In genomic region chr7:135713326-135713725, GRCm38 (mm10) we compare ENCODE assay signal across 11 mouse cellular contexts. TPM values are rescaled to one million over a fixed set of nuclear protein-coding genes. Genes with fewer than 3 reads are reported as not detected.
DNase-seq lines count a peak whose midpoint lies in the region; ATAC-seq and TF ChIP-seq lines count a peak whose summit lies in the region.
"Had no signal": no experiment of that assay in that cellular context is flagged by ENCODE, and none has a peak within 500 bp of the region (broad histone marks: within the 10 kb centered on the region; RNA-seq: fewer than 3 reads in every experiment).

No protein-coding gene starts in this region.

- H3K4me3 ChIP-seq in heart, postnatal 0 days (ENCODE audit: low read depth, low read length): peak overlapping the region; percentile 93; the same call in 1 of the 2 replicates
- H3K4me3 ChIP-seq in MEL (ENCODE audit: control insufficient read depth in 1 of 2, insufficient read depth in 1 of 2, low read depth in 2 of 2, low read length in 2 of 2): peak overlapping the region; percentile 62 to 87
- peak overlapping the region; percentile 19 for H3K4me3 ChIP-seq in forebrain, embryonic 16.5 days (replicated peaks; ENCODE audit: low read length)
- peak overlapping the region; percentile 89 to 98 for H3K4me3 ChIP-seq in liver, embryonic 14.5 days (ENCODE audit: insufficient read depth in 1 of 2, low read depth in 2 of 2, low read length in 2 of 2)

- peaks cover 11% of the 10 kb centered on the region for H3K36me3 ChIP-seq in heart, postnatal 0 days (replicated peaks; ENCODE audit: control insufficient read depth, insufficient read depth, low read length)
- peaks cover 34 to 41% of the 10 kb centered on the region in 2 experiments for H3K36me3 ChIP-seq in MEL (ENCODE audit: control insufficient read depth in 1 of 2, insufficient read depth in 2 of 2, low read length in 2 of 2)
- no peaks in the 10 kb centered on the region for H3K36me3 ChIP-seq in forebrain, embryonic 16.5 days (ENCODE audit: control insufficient read depth, insufficient read depth)
- peaks cover 58% of the 10 kb centered on the region for H3K36me3 ChIP-seq in liver, embryonic 14.5 days (replicated peaks; ENCODE audit: control insufficient read depth, insufficient read depth, low read depth)

- H3K79me2 ChIP-seq in MEL (ENCODE audit: control insufficient read depth, insufficient read depth, low read length, poor library complexity): peaks cover 62% of the 10 kb centered on the region

- no peaks in the 10 kb centered on the region for H3K27me3 ChIP-seq in heart, postnatal 0 days (ENCODE audit: control insufficient read depth, insufficient read depth, low read length)
- no peaks in the 10 kb centered on the region for H3K27me3 ChIP-seq in MEL (ENCODE audit: control insufficient read depth in 1 of 2, insufficient read depth in 2 of 2, low read length in 2 of 2)
- no peaks in the 10 kb centered on the region for H3K27me3 ChIP-seq in forebrain, embryonic 16.5 days (replicated peaks; ENCODE audit: control insufficient read depth, insufficient read depth, low read length)
- H3K27me3 ChIP-seq in liver, embryonic 14.5 days (ENCODE audit: control insufficient read depth, insufficient read depth, low read length): no peaks in the 10 kb centered on the region
- H3K27me3 ChIP-seq: Patski had no signal

- no peak for TF ChIP-seq EP300 in heart, postnatal 0 days (IDR thresholded peaks at IDR 0.05; ENCODE audit: low read depth)
- no peak for TF ChIP-seq EP300 in MEL (IDR thresholded peaks at IDR 0.05; ENCODE audit: low read depth in 1 of 2, low read length in 2 of 2)
- no peak for TF ChIP-seq EP300 in liver, embryonic 14.5 days (IDR thresholded peaks at IDR 0.05; ENCODE audit: low read depth)

- H3K4me1 ChIP-seq in heart, postnatal 0 days (ENCODE audit: control insufficient read depth, insufficient read depth): peaks cover 5% of the 10 kb centered on the region; the same call in 1 of the 2 replicates
- H3K4me1 ChIP-seq in MEL (ENCODE audit: control insufficient read depth in 1 of 2, insufficient read depth in 2 of 2, low read length in 2 of 2): peaks cover 7% of the 10 kb centered on the region in 2 experiments; a peak in 3 of 4 replicates
- peaks cover 16% of the 10 kb centered on the region for H3K4me1 ChIP-seq in forebrain, embryonic 16.5 days (replicated peaks; ENCODE audit: control insufficient read depth, insufficient read depth, low read length)
- H3K4me1 ChIP-seq in liver, embryonic 14.5 days (replicated peaks; ENCODE audit: control insufficient read depth in 2 of 2, insufficient read depth in 2 of 2, low read length in 1 of 2): peaks cover 18 to 25% of the 10 kb centered on the region in 2 experiments

- DNase-seq in heart, postnatal 0 days (ENCODE audit: low spot score): no peak
- no peak for DNase-seq in heart, adult 8-10 months (ENCODE audit: low spot score)
- DNase-seq in MEL (ENCODE audit: low read depth, low spot score): no peak
- DNase-seq in liver, embryonic 14.5 days (ENCODE audit: low read depth in 3 of 3, low spot score in 3 of 3): no peak
- DNase-seq in adrenal gland, adult 8-10 months: no peak
- DNase-seq in layer of hippocampus, postnatal 10 days (ENCODE audit: low spot score in 2 of 2): no peak
- DNase-seq in urinary bladder, postnatal 25 days (ENCODE audit: low spot score): no peak
- DNase-seq: gastrocnemius, postnatal 10 days; thymus, postnatal 25 days had no signal

- 79% methylated on average over 8 of the region's 8 CpGs for WGBS in heart, postnatal 0 days
- WGBS in forebrain, embryonic 16.5 days: 62% methylated on average over 8 of the region's 8 CpGs
- 73% methylated on average over 8 of the region's 8 CpGs for WGBS in liver, embryonic 14.5 days (ENCODE audit: insufficient replicate concordance)

- no peak for TF ChIP-seq CTCF in heart, postnatal 0 days (IDR thresholded peaks at IDR 0.05; ENCODE audit: low read depth)
- TF ChIP-seq CTCF in MEL (IDR thresholded peaks at IDR 0.05 in 2 of 3, conservative IDR thresholded peaks at IDR 0.05 in 1 of 3; ENCODE audit: control insufficient read depth in 1 of 3, insufficient read depth in 1 of 3, low read depth in 2 of 3, low read length in 3 of 3, poor library complexity in 1 of 3, severe bottlenecking in 1 of 3): no peak
- no peak for TF ChIP-seq CTCF in liver, embryonic 14.5 days (IDR thresholded peaks at IDR 0.05; ENCODE audit: low read depth)

- H3K4me2 ChIP-seq in heart, postnatal 0 days (ENCODE audit: low read depth, low read length): peak overlapping the region; percentile 66
- H3K4me2 ChIP-seq in forebrain, embryonic 16.5 days (ENCODE audit: low read length): peak overlapping the region; percentile 38
- peak overlapping the region; percentile 90 for H3K4me2 ChIP-seq in liver, embryonic 14.5 days (ENCODE audit: low read depth)

- no peak for TF ChIP-seq POLR2A in MEL (IDR thresholded peaks at IDR 0.05; ENCODE audit: control insufficient read depth in 1 of 2, insufficient read depth in 1 of 2, low read depth in 1 of 2, low read length in 2 of 2, poor library complexity in 1 of 2)

- TF ChIP-seq RAD21 in MEL (IDR thresholded peaks at IDR 0.05; ENCODE audit: low read depth, low read length): no peak

- no peaks in the 10 kb centered on the region for H3K9me3 ChIP-seq in heart, postnatal 0 days (replicated peaks; ENCODE audit: control insufficient read depth, low read length)
- H3K9me3 ChIP-seq in MEL (replicated peaks; ENCODE audit: insufficient read depth, low read length): no peaks in the 10 kb centered on the region
- no peaks in the 10 kb centered on the region for H3K9me3 ChIP-seq in forebrain, embryonic 16.5 days (ENCODE audit: control insufficient read depth, low read length)
- H3K9me3 ChIP-seq in liver, embryonic 14.5 days (ENCODE audit: control insufficient read depth, low read length): no peaks in the 10 kb centered on the region

- H3K9ac ChIP-seq in heart, postnatal 0 days (replicated peaks; ENCODE audit: low read depth, low read length): no peak overlapping the region
- H3K9ac ChIP-seq in MEL (ENCODE audit: control insufficient read depth, low read depth, low read length, poor library complexity, severe bottlenecking): peak overlapping the region; percentile 99
- H3K9ac ChIP-seq in forebrain, embryonic 16.5 days (replicated peaks; ENCODE audit: low read depth, low read length): no peak overlapping the region
- peak overlapping the region; percentile 100 for H3K9ac ChIP-seq in liver, embryonic 14.5 days (replicated peaks)

- H3K27ac ChIP-seq in heart, postnatal 0 days (ENCODE audit: low read depth): no peak overlapping the region
- H3K27ac ChIP-seq in MEL (ENCODE audit: control insufficient read depth, low read depth, low read length): no peak overlapping the region
- no peak overlapping the region for H3K27ac ChIP-seq in forebrain, embryonic 16.5 days (ENCODE audit: low read length)
- H3K27ac ChIP-seq in liver, embryonic 14.5 days: peak overlapping the region; percentile 57

- no peak for ATAC-seq in heart, postnatal 0 days (ENCODE audit: insufficient read depth, low read depth)
- no peak for ATAC-seq in forebrain, embryonic 16.5 days
- ATAC-seq in liver, embryonic 14.5 days (ENCODE audit: insufficient read depth): no peak
- ATAC-seq: Patski had no signal

TF ChIP-seq in MEL, 35 proteins besides CTCF, POLR2A, EP300 and RAD21:
- TF ChIP-seq MXI1 (IDR thresholded peaks at IDR 0.05; ENCODE audit: low read depth, low read length): 0 out of 2 replicates have a peak, but pooled peaks have one; percentile 33
- 0 out of 2 replicates have a peak, but pooled peaks have one; percentile 9 for TF ChIP-seq CHD1 (IDR thresholded peaks at IDR 0.05; ENCODE audit: low read depth, low read length)
- TF ChIP-seq UBTF (IDR thresholded peaks at IDR 0.05; ENCODE audit: borderline replicate concordance, insufficient read depth, low read depth, low read length): no peak
- 0 out of 2 replicates have a peak, but pooled peaks have one; percentile 34 for TF ChIP-seq POLR2AphosphoS2 (IDR thresholded peaks at IDR 0.05; ENCODE audit: low read length)

RNA-seq across cellular contexts. Expression of gene Mki67, which starts 2.8 kb away (rescaled TPM):
- total RNA-seq in heart, postnatal 0 days (2014; rRNA removed; ENCODE audit: low replicate concordance): 24.2 and 38.3 TPM in 2 replicates
- 5.7 and 8.0 TPM in 2 replicates for polyA plus RNA-seq in heart, postnatal 0 days (2015; fragmentation: Nextera tagmentation; extraction: Ambion mirVana)
- total RNA-seq in heart, adult 8-10 months (2022): 1 to 10 TPM in 1 of 4 experiments, under 1 TPM in 3; 0.41 to 2.4 (median 0.83) TPM
- 88.6 and 132 TPM in 2 replicates for total RNA-seq in MEL (2012; rRNA removed)
- polyA plus RNA-seq in MEL (2012; ENCODE audit: insufficient read depth in 1 of 2, insufficient read length in 2 of 2, low read depth in 1 of 2, low replicate concordance in 2 of 2, missing spikeins in 1 of 2): 100 to 1,000 TPM; 271 to 401 TPM
- polyA plus RNA-seq in forebrain, embryonic 16.5 days (2015; fragmentation: Nextera tagmentation; extraction: Ambion mirVana): 14.8 and 19.6 TPM in 2 replicates
- polyA plus RNA-seq in liver, embryonic 14.5 days (2012; rRNA removed): 48.0 and 97.2 TPM in 2 replicates
- 118 and 129 TPM in 2 replicates for polyA plus RNA-seq in liver, embryonic 14.5 days (2014; fragmentation: Nextera tagmentation; extraction: Ambion mirVana)
- 1 to 10 TPM; 2.0 to 4.2 (median 3.2) TPM for total RNA-seq in adrenal gland, adult 8-10 months (2022)
- total RNA-seq in layer of hippocampus, postnatal 10 days (2021): 1 to 10 TPM; 9.9 TPM

Comparison
In these comparisons a context has a peak if more than half of its experiments do, and no peak if none do; other contexts are left out.
1. H3K4me2 ChIP-seq: peak in every context shown above with its lines; median percentile 90 in liver, embryonic 14.5 days; 66 in heart, postnatal 0 days; 38 in forebrain, embryonic 16.5 days.
2. H3K4me3 ChIP-seq: peak in every context shown above with its lines; median percentile 94 in liver, embryonic 14.5 days; 93 in heart, postnatal 0 days; 74 in MEL; 19 in forebrain, embryonic 16.5 days.
3. H3K9ac ChIP-seq: peak in MEL (single experiment) and liver, embryonic 14.5 days (single experiment); none in heart, postnatal 0 days (single experiment) and forebrain, embryonic 16.5 days (single experiment).